Mouse (Mus musculus): ENCODE data around the gene Krt86. TPM values are rescaled to one million over a fixed set of nuclear protein-coding genes. Genes with fewer than 3 reads are reported as not detected.

Gene Krt86
- total and polyA plus RNA-seq, 3 experiments, result 0.11 TPM; not detected in 2

DNA sequence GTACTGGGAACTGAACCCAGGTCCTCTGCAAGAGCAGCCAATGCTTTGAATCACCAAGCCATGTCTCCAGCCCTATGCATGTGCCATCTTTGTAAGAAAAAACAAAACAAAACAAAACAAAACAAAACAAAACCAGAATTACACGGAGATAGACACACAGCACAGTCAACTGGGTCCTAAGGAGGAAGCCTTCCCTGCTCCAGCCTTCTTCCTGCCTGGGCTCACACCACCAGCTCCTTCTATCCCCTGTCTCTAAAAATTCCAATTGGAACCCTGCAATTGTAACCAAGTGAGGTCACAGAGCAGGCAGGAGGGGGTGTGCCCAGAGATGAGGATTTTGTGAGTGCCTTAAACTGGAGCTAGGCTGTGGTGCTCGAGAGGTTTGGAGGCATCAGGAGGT, 25.8 kb upstream of the Krt86 start, which contains the start of gene Krt88:
Gene Krt88, plus strand, starts transcription at position 301 of the 400 bp plus-strand sequence.
- ATAC-seq (ENCODE audit: extremely low read depth, insufficient number of reproducible peaks, low FRiP score, poor library complexity, severe bottlenecking) (no peak), DNase-seq (ENCODE audit: low spot score) (no peak)
- H3K4me3 ChIP-seq (ENCODE audit: low read depth, low read length), result no peak within 1 kb of the TSS
- H3K36me3 ChIP-seq (replicated peaks), result no peaks in the 10 kb centered on the region
- H3K9me3 ChIP-seq (replicated peaks), result peaks cover 31% of the 10 kb centered on the region
- no peaks in the 10 kb centered on the region for H3K4me1 ChIP-seq (ENCODE audit: insufficient read depth, low read depth, low read length)
- H3K27me3 ChIP-seq (ENCODE audit: insufficient read depth, low read length), result no peaks in the 10 kb centered on the region
- TF ChIP-seq TAL1 (conservative IDR thresholded peaks at IDR 0.05; ENCODE audit: low read depth, low read length), result no peak
- TF ChIP-seq POLR2AphosphoS5 (IDR thresholded peaks at IDR 0.05; ENCODE audit: insufficient replicate concordance, low read depth, low read length), result no peak
- TF ChIP-seq CTCF (IDR thresholded peaks at IDR 0.05; ENCODE audit: low read depth, low read length), result no peak
- no peak for TF ChIP-seq GATA2 (IDR thresholded peaks at IDR 0.05; ENCODE audit: borderline replicate concordance, low read depth, low read length)
- no peak for TF ChIP-seq GATA1 (IDR thresholded peaks at IDR 0.05; ENCODE audit: borderline replicate concordance, low read length)

DNA sequence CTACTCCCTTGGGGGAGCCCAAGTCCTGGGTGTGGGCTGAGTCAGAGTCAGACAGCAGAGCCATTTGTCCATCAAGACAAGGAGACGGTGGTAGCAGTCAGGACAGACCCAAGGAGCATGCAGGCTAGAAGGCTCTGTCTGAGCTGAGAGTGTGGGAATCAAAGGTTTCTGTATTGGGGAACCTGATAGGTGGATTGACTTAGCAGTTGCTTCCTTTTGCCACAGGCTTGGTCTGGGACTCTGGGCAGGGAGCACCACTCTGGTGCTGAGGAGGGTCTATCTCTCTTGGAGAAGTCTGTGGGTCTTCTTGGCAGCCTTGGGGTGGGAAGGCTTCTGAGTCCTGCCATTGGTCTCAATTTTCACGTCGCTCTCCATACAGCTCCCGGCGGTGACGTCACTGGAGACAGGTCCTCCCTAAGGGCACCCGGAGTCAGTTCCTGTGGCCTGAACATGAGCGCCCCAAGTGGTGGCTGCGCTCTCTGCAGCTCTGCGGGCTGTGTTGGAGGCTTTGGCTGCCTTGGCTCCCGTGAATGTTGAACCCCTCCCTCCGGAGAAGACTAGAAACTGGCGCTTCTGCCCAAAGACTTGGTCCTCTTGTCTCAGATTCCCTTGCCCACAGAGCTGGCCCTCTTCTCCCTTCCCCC, 20.1 kb upstream of the Krt86 start:
- H3K4me1 ChIP-seq (ENCODE audit: insufficient read depth, low read depth, low read length), result no peaks in the 10 kb centered on the region
- H3K36me3 ChIP-seq (replicated peaks), result no peaks in the 10 kb centered on the region
- no peak for ATAC-seq (ENCODE audit: extremely low read depth, insufficient number of reproducible peaks, low FRiP score, poor library complexity, severe bottlenecking)
- H3K9me3 ChIP-seq (replicated peaks), result peaks cover 65% of the 10 kb centered on the region
- no peak for DNase-seq (ENCODE audit: low spot score)
- H3K4me3 ChIP-seq (ENCODE audit: low read depth, low read length), result no peak overlapping the region
- no peaks in the 10 kb centered on the region for H3K27me3 ChIP-seq (ENCODE audit: insufficient read depth, low read length)
- no peak for TF ChIP-seq POLR2AphosphoS5 (IDR thresholded peaks at IDR 0.05; ENCODE audit: insufficient replicate concordance, low read depth, low read length)
- TF ChIP-seq GATA2 (IDR thresholded peaks at IDR 0.05; ENCODE audit: borderline replicate concordance, low read depth, low read length), result no peak
- TF ChIP-seq GATA1 (IDR thresholded peaks at IDR 0.05; ENCODE audit: borderline replicate concordance, low read length), result no peak

DNA sequence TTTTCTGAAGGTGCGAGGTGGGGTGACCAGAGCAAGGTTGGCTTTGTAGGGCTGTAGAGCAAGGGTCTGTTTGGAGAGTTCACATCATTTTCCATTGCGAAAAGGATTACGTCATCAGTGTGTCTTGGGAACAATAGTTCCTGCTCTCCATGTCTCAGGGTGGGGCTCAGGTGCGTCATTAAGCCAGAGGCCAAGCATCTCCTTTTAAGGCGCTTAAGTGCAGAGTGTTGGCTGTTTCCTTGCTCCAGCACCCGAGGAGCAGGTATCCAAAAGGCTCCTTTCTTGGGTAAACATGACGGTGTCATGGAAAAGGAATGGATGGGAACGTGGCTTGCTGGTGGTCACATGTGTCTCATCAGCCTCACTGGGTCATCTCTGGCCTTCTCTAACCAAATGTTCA, 18.5 kb upstream of the Krt86 start:
- no peak overlapping the region for H3K4me3 ChIP-seq (ENCODE audit: low read depth, low read length)
- peaks cover 63% of the 10 kb centered on the region for H3K9me3 ChIP-seq (replicated peaks)
- no peak for ATAC-seq (ENCODE audit: extremely low read depth, insufficient number of reproducible peaks, low FRiP score, poor library complexity, severe bottlenecking)
- TF ChIP-seq POLR2AphosphoS5 (IDR thresholded peaks at IDR 0.05; ENCODE audit: insufficient replicate concordance, low read depth, low read length) (no peak), GATA2 (IDR thresholded peaks at IDR 0.05; ENCODE audit: borderline replicate concordance, low read depth, low read length) (no peak), GATA1 (IDR thresholded peaks at IDR 0.05; ENCODE audit: borderline replicate concordance, low read length) (no peak), CTCF (IDR thresholded peaks at IDR 0.05; ENCODE audit: low read depth, low read length) (no peak), TAL1 (conservative IDR thresholded peaks at IDR 0.05; ENCODE audit: low read depth, low read length) (no peak)
- H3K27me3 ChIP-seq (ENCODE audit: insufficient read depth, low read length), result no peaks in the 10 kb centered on the region
- no peaks in the 10 kb centered on the region for H3K36me3 ChIP-seq (replicated peaks)
- no peak for DNase-seq (ENCODE audit: low spot score)
- no peaks in the 10 kb centered on the region for H3K4me1 ChIP-seq (ENCODE audit: insufficient read depth, low read depth, low read length)

DNA sequence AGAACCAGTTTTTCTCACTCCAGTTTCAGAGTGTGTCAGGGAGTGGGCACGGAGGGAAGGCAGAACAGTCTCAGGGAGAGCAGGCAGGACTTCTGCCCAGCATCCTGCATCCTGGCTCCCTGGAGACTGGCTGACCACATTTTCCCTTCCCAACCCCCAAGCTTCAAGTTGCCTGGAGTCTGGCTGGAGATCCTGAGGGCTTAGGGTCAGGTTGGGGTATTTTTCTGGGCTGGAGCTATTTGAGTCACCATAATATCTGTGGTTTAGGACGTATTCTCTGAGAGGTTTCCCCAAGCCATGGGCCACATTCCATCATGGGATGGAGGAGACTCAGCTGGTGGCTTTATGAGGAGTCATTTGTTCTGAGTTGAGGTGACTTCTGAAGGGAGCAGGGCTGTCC, 18.0 kb upstream of the Krt86 start:
- no peak for DNase-seq (ENCODE audit: low spot score)
- H3K4me3 ChIP-seq (ENCODE audit: low read depth, low read length), result no peak overlapping the region
- no peaks in the 10 kb centered on the region for H3K27me3 ChIP-seq (ENCODE audit: insufficient read depth, low read length)
- no peaks in the 10 kb centered on the region for H3K36me3 ChIP-seq (replicated peaks)
- peaks cover 63% of the 10 kb centered on the region for H3K9me3 ChIP-seq (replicated peaks)
- TF ChIP-seq GATA2 (IDR thresholded peaks at IDR 0.05; ENCODE audit: borderline replicate concordance, low read depth, low read length) (no peak), GATA1 (IDR thresholded peaks at IDR 0.05; ENCODE audit: borderline replicate concordance, low read length) (no peak), POLR2AphosphoS5 (IDR thresholded peaks at IDR 0.05; ENCODE audit: insufficient replicate concordance, low read depth, low read length) (no peak), CTCF (IDR thresholded peaks at IDR 0.05; ENCODE audit: low read depth, low read length) (no peak), TAL1 (conservative IDR thresholded peaks at IDR 0.05; ENCODE audit: low read depth, low read length) (no peak)
- H3K4me1 ChIP-seq (ENCODE audit: insufficient read depth, low read depth, low read length), result no peaks in the 10 kb centered on the region
- ATAC-seq (ENCODE audit: extremely low read depth, insufficient number of reproducible peaks, low FRiP score, poor library complexity, severe bottlenecking), result no peak

DNA sequence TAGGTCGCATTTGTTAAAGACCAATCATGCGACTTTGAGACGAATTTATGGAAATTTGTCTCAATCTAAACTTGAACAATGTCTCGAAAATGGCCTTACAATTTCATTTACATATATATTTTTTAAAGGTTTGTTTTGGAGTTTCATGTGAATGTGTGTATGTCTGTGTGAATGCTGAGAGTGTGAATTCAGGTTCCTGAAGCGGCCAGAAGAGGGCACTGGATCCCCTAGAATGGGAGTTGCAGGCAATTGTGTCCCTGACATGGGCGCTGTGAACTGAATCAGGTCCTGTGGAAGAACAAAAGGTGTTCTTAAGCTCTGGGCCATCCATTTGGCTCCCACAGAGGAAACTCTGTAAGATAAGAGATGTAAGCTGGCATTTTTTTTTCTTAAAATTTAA, 17.4 kb upstream of the Krt86 start:
- no peak for DNase-seq (ENCODE audit: low spot score)
- TF ChIP-seq POLR2AphosphoS5 (IDR thresholded peaks at IDR 0.05; ENCODE audit: insufficient replicate concordance, low read depth, low read length) (no peak), GATA1 (IDR thresholded peaks at IDR 0.05; ENCODE audit: borderline replicate concordance, low read length) (no peak), GATA2 (IDR thresholded peaks at IDR 0.05; ENCODE audit: borderline replicate concordance, low read depth, low read length) (no peak), TAL1 (conservative IDR thresholded peaks at IDR 0.05; ENCODE audit: low read depth, low read length) (no peak), CTCF (IDR thresholded peaks at IDR 0.05; ENCODE audit: low read depth, low read length) (no peak)
- Histone ChIP-seq H3K4me3 (ENCODE audit: low read depth, low read length) (no peak overlapping the region), H3K27me3 (ENCODE audit: insufficient read depth, low read length) (no peaks in the 10 kb centered on the region), H3K9me3 (replicated peaks) (peaks cover 62% of the 10 kb centered on the region), H3K36me3 (replicated peaks) (no peaks in the 10 kb centered on the region), H3K4me1 (ENCODE audit: insufficient read depth, low read depth, low read length) (no peaks in the 10 kb centered on the region)
- ATAC-seq (ENCODE audit: extremely low read depth, insufficient number of reproducible peaks, low FRiP score, poor library complexity, severe bottlenecking), result no peak

DNA sequence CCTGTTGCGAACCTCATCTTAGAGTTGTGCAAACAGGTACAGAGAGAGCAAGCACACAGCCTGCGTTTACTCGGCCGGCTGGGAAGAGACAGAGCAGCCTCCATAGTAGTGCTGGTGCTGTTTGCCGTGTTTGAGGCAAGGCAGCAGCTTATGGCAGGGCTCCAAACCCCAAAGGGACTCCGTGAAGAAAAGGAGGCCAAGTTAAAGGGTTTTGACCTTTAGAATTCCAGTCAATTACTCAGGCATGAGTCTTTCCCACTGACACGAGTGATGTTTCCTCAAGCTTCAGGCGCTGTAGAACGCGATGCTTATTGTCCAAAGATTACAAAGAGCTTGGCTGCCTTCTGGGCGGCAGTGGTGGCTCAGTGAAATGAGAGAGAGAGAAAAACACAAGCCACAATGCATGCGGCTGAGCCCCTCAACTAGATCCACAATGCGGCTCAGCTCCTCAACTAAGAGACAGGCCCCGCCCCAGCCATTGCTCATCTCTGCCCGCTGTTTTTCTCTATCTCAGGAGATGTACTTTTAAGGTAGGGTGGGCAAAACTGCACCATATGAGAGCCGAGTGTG, 14.8 kb upstream of the Krt86 start:
- no peak for TF ChIP-seq TAL1 (conservative IDR thresholded peaks at IDR 0.05; ENCODE audit: low read depth, low read length)
- TF ChIP-seq CTCF (IDR thresholded peaks at IDR 0.05; ENCODE audit: low read depth, low read length), result no peak
- TF ChIP-seq GATA1 (IDR thresholded peaks at IDR 0.05; ENCODE audit: borderline replicate concordance, low read length), result no peak
- no peak for TF ChIP-seq GATA2 (IDR thresholded peaks at IDR 0.05; ENCODE audit: borderline replicate concordance, low read depth, low read length)
- no peak for TF ChIP-seq POLR2AphosphoS5 (IDR thresholded peaks at IDR 0.05; ENCODE audit: insufficient replicate concordance, low read depth, low read length)
- ATAC-seq (ENCODE audit: extremely low read depth, insufficient number of reproducible peaks, low FRiP score, poor library complexity, severe bottlenecking), result no peak

More for the DNA sequence above, 14.8 kb upstream of the Krt86 start:
- H3K9me3 ChIP-seq (replicated peaks), result peaks cover 62% of the 10 kb centered on the region
- DNase-seq (ENCODE audit: low spot score), result no peak
- H3K4me3 ChIP-seq (ENCODE audit: low read depth, low read length), result no peak overlapping the region
- no peaks in the 10 kb centered on the region for H3K36me3 ChIP-seq (replicated peaks)
- no peaks in the 10 kb centered on the region for H3K4me1 ChIP-seq (ENCODE audit: insufficient read depth, low read depth, low read length)
- no peaks in the 10 kb centered on the region for H3K27me3 ChIP-seq (ENCODE audit: insufficient read depth, low read length)
